Mouse (Mus musculus) testis, postnatal 10 days (tissue): ENCODE results near the gene Gnat1.

ENCODE experiments used
- DNase-seq: peaks from one replicate; pipeline ENCODE4 v3.0.0; 2021; ENCODE audit warnings: low spot score

Gene Gnat1

DNA sequence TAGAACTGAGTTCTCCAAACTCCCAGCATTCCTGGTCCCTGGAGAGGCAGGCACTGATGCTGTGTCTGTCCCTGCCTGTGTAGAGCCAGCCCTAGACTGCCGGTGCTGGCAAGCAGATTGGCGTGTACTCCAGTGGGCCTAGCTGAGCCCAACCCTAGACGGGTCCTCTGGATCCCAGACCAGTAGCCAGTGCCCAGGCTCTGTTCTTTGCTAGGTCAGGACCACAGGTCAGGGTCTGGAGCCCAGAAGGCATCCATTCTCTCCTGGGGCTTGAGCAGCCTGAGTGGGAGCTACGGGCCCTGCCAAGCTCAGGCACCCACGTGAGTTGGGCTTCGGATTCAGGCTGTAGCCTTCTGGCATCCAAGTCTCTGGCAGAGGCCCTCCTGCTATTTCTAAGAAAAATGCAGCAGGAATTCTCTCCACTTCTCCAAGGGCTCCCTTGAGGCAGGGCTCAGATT is 20.6 kb upstream of the Gnat1 start:
- DNase-seq: no peak

DNA sequence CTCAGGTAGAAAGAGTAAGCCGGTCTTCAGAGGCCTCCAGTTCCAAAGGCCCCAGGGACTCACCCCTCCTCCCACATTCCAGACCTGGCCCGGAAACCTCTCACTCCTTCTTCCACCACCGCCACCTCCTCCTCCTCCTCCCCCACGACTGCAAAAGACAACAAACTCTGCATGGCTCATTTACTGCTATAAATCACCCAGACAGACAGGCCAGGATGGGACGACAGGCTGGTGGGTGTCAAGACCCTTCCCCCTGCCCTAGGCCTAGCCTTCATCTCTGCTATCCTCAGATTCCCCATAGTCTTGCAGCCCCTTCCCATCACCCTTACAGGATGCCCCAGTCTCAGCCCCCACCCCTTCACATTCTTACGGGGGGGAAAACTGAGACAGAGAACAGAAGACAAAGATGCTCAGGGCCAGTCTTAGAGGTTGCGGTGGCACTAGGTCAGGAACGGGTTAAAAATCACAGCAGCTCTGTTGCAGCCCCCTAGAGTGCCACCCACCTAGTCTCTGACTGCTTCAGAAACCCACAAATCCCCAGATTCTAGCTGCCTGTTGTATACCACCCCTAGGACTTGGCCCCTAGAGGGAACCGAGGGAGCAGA is 20.0 kb upstream of the Gnat1 start:
- no peak for DNase-seq

DNA sequence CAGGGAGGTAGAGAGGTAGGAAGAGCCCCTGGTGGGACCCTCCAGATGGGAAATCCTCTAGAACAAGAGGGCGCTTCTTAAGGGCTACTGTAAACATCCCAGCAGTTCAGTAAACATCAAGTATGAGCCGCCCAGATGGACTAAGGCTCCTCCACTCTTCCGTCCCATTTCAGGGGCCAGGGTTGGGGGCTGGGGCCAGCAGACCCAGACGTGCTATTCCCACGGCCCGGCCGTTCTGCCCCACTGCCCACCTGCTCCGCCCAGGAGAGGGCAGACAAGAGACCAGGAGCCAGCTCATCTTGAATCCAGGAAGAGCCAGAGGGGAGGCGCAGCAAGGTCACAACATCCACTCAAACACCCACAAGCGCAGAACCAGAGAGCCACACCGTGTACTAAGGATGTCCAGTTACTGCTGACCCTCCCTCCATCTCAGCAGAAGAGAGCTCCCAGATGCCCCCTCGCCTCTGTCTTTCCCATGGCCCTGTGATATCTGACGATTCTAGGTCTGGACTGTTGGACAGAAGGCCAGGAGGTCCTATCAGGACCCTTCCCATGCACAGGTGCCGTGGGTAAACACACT is 19.2 kb upstream of the Gnat1 start:
- no peak for DNase-seq

DNA sequence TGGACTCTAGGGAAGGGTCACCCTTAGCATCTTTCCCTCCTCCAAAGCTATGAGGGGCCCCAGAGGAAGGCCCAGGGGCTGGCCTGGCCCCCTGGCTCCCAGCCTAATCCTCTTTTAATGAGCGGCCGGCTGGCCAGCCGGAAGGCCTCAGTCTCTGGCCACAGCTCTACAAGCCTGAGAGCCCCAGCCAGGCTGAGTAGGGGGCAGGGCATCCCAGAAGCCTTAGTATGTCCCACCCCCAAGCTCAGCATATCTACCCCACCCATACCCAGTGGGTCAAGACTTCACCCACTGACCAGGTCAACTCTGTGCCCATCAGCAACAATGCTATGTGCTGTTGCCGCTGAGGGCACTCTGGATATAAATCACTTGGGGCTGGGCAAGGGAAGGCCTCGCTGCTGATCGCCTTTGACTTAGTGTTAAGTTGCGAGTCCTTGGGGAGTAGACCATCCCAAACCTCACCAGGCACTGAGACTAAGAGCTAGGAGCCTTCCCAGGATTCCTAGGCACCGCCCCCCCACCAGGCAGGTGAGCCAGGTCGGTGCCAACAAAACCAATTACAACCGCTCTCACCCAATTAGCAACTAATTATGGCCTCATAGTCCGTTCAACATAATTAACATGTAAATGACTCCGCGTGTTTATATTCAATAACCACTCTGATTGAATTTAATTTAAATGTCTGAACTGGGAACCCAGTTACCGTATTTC is 18.5 kb upstream of the Gnat1 start:
- DNase-seq: no peak

DNA sequence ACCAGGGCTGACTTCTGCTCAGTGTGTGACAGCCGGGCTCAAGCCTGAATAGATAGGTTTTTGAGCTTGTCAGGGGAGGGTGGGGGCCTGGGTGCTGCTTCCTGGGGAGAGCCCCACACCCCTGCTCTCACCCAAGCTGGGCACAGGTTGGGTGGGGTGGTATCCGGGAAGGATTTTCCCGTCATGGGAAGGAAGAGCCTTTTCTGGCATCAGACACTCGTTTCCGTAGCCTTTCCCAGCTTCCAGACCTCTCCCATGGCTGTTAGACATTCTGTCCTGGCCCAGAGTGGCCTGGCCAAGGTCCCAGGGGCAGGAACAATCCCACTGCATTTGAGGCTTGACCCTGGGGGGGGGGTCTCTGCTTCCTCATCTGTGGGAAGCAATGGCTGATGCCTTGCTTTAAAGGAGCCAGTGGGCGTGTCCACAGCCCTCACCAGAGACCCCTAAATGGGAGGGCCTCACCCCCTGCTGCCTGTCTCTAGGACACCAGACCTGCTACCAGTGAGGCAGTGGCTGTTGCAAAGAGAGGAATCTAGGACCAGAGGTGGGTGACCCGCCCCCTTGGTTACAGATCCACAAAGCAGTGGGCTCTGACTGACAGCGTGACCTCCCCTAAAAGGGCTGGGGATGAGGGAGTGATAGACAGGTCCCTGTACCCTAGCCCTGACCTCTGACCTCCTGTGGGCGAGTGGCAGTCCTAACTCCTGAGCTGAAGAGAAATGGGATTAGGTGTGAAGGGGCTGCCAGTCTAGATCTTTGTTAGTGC is 17.5 kb upstream of the Gnat1 start:
- no peak for DNase-seq

DNA sequence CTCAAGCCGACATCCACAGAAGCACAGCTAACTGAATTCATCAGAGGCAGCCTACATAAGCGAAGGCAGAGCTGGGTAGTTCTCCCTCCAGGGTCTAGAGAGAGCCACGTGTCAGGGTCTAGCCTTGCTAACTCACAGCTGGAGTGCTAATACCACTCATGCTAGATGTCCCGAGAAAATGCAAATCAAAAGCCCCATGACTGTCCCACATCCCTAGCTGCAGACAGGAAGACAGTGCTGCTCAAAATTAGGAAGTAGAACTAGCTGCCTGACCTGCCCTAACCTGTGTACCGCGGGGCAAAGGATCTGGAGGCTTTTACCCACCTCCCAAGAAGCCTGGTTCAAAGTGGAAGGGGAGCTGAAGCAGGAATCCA is 16.6 kb upstream of the Gnat1 start:
- DNase-seq: no peak

DNA sequence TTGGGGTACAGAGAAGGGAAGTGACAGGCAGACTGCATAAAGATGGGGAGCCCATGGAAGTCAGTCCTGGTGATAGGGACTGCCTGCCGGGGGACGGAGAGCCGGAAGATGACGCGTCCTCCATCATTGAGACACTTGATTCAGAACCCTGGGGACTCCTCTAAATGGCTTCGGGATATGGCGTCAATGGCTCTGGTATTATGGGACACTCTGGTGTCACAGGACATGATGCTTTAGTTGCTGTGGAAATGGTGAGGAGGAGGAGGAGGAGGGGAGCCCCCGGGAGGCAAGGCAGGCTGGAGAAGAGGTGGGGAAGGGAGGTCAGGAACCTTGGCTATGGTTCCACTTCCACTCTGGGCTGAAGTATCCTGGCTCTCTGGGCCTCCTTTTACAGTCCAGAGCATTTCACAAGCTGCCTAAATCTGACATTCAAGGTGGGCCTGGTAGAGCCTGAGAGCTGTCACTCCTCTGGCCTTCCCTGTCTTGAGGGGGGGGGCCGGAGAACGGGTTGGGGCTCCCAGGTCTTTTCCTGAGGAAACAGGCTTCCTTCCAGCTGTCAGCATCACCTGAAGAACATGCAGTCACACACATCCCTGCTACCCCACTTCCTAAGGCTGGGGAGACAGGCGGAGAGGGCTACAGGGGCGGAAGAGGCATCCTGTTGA is 16.1 kb upstream of the Gnat1 start:
- no peak for DNase-seq

DNA sequence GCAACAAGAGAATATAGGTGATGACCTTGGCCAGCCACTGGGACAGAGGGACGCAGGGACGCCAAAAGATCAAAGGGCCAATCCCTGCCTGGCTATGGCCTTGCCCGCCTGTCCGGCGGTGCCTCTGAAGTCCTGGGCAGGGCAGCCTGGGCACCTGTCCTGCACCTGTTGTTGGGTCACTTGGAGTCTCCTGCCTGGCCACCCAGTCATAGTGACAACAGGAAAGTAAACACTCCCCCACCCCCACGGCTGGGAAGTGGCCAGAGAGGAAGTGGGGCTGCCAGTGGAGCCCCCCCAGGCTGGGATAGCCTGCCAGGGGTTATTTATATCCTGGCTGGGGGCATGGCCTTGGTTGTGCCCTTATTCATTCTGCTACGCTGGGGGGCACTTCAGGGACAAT is 15.1 kb upstream of the Gnat1 start:
- no peak for DNase-seq

DNA sequence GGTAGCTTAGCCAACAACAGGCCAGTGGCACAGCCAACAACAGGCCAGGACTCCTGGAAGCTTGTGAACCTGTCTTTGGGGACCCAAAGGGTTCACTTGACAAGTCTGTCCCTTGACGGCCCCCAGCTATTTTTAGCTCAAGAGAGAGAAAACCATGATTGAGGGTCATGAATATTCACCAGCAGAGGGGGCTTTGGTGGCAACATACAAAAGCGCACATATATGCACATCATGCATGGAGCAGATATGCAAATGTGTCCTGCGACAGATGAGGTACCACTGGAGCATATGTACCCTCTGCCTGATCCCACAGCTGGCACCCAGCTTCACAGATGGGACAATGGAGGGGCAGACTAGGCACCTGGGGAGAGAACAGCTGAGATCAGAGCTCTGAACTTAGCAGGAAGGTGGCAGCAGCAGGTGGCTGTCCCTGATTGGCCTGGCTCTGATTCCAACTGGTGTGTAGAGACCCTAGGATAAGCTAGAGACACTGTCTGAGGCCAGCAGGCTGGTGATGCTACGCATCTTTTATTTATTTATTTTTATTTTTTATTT is 14.0 kb upstream of the Gnat1 start:
- no peak for DNase-seq

DNA sequence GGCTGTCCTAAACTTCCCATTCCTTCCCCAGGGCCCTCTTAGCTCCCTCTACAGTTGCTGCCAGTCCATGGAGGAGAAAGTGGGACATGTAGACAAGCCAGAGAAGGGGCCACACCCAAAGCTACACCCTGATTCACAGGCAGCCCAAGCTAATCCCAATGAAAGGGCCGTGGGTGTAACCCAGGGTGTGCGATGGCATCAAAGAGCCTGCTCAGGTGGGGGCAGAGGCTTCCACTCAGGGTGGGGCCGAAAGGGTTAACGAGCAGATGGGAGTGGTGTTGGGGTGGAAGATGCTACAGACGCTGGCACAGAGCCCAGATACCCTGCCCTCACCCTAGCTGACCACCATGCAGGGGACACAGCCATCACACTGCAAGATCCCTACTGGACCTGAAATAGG is 13.3 kb upstream of the Gnat1 start:
- DNase-seq: no peak

DNA sequence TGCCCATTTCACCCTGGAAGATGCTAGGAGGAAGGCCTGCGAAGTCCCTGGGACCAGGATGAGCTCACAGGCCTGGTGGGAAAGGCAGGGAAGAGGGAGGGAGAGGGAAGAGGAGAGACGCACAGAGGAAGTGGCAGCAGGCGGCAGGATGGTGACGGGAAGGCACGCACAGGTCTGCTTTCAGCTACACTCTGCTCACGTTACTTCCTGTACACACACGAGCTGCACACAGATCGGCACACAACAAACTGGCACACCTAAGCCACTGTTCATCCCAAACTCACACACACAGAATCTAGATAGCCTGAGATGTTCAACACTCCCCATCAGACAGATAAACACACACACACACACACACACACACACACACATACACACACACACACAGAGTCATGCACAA is 10.9 kb upstream of the Gnat1 start:
- no peak for DNase-seq

DNA sequence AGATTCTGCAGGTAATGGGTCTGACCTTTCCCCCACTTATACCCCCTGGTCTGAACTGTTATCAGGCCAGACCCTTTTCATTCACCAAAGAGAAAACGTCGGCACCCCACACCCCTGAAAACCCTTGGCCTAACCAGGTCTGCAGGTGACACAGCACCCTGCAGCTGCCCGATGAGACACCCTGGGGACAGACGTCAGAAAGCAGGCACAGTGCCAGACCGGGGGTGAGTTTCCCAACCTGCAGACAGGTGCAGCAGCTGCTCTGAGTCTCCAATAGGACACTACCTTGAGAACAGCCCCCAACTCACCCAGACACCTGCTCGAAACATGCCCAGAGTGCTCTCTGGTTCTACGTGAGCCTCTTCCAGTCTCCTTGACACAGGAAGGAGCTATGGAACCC is 9.4 kb upstream of the Gnat1 start:
- no peak for DNase-seq

DNA sequence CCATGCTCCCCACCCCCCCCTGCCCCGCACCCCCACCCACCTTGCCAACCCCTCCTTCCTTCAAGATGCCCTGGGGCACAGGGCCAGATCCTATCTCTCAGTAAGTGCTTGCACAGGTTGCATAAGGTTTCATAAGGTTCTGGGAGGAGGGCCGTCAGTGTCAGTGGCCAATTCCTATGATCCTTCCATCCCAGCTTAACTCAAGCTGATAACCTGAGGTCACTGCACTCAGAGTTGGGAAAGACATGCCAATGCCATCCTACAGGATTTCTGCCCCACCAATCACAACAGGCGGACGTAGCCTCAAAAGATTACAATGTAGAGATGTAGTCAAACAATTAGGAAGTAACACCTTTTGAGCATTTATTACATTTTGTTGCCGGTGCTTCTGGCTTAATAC is 8.9 kb upstream of the Gnat1 start:
- no peak for DNase-seq

DNA sequence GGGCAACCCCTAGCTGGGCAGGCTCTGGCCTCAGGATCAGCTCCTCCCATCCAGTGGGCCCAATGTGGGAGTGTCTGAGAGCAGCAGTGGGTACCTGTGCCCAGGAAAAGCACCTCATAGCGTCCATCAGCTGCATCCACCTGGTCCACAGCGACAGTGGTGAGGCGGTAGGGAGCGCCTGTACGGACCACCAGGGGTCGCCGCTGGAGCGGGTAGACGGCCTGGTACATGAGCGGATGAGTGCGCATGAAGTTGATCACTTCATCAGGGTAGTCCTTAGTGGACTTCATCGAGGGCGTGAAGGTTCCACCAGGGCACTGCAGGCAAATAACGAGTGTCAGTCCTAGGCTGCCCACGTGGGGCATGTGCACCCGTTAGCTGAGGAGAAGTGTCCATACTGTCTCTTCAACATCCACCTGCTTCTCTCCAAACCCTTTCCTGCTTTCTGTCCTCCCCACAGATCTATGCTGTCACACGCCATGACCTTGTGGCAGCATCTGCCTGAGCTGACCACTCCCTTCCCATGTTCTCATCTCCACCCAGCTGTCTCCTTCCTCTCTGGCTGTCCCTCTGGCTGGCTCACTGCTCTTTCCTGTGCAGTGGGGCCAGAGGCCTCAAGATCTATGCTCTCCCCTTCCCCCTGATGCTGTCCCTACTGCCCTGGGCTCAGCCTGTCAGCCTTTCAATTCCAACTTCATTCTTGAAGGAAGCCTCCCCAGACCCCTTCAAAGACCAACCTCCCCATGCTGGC is 5.9 kb upstream of the Gnat1 start:
- DNase-seq: peak; percentile 86

DNA sequence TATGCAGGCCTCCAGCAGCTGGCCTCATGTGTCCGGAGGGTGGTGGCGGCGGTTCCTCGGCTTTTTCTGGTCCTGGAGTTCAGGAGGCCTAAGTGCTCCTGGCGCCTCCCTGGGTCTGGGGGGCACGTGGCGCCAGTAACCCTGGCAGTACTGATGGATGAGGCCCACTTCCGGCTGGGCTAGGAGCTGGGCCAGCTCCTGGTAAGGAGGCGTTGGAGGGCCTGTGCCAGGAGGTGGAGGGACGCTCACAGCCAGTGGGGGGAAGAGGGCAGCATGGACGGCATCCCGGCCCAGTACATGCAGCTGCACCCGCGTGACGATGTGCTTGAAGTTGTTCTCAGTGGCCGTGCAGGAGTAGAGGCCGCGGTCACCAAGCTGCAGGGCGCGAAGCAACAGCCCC is 2.9 kb upstream of the Gnat1 start:
- DNase-seq: no peak

DNA sequence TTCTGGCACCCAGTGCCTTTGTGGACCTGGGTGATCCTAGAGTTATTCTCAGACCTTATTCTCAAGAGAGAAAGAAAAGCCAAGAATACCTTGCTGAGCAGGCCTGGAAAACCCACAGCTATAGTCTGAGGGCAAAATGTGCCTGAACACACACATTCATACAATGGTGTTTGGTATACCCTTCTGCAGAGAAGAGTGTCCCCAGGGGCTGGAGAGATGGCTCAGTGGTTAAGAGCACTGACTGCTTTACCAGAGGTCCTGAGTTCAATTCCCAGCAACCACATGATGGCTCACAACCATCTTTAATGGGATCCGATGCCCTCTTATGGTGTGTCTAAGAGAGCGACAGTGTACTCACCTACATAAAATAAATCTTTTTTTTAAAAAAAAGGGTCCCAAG is 651 bp downstream of the Gnat1 start:
- DNase-seq: no peak

DNA sequence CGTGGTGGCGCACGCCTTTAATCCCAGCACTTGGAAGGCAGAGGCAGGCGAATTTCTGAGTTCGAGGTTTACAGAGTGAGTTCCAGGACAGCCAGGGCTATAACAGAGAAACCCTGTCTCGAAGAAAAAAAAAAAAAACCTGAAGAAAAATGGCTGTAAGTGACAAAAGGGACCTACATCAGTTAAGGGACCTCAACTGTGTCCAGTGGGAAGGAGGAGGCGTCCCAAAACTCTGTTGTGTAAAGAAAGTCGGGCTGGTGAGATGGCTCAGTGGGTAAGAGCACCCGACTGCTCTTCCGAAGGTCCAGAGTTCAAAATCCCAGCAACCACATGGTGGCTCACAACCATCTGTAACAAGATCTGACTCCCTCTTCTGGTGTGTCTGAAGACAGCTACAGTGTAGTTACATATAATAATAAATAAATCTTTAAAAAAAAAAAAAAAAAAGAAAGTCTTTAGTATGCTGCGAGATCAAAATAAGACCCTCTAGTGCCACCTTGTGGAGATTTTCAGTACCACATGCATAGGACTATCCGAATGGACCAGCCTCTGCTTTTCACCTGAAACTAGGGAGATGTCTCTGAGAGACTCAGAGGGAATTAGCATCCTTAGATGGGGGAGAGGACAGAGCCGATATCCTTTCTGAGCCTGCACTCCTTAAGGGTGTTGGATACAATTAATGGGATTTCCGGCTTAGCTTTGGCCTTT is 1.5 kb downstream of the Gnat1 start:
- DNase-seq: peak; percentile 87

DNA sequence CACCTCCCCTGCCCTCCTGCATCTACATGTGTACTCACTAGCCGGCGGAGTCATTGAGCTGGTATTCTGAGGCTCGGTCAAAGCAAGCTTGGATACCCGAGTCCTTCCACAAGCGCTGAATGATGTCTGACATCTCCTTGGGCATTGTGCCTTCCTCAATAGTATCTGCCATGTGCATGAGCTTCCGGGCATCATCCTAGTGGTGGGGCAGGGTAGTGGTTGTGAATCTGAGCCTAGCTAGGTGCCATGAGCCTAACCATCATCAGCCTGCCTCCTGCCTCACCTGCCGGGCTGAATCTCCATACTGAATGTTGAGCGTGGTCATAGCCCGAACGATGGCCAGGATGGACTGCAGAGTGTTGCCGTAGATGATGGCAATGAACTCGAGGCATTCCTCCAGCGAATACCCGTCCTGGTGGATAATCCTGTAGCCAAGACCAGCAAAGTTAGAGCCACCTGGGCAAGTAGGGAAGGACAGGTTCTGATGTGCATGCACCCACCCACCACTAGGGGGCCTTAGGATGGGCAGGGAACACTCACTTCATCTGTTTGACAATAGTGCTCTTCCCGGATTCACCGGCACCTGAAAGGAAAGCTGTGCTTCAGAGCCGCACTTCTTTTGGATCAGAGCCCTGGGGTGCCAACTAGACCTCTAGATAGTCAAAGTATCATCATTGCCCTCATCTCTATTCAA is 2.3 kb downstream of the Gnat1 start:
- no peak for DNase-seq

DNA sequence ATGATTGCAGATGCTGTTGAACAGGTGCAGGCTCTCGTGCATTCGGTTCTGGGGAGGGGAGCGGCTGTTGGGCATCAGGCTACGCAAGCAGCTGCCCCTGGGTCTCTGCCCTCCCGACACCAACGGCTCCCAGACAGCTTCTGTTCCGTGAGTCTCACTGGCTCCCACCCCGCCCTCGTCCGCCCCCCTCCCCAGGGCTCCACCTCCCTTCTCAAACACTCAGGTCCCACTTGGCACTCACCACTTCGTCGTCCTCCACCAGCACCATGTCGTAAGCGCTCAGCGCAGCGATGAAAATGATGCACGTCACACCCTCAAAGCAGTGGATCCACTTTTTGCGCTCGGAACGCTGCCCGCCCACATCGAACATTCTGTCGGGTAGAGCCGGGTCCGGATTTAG is 3.2 kb downstream of the Gnat1 start:
- DNase-seq: no peak

DNA sequence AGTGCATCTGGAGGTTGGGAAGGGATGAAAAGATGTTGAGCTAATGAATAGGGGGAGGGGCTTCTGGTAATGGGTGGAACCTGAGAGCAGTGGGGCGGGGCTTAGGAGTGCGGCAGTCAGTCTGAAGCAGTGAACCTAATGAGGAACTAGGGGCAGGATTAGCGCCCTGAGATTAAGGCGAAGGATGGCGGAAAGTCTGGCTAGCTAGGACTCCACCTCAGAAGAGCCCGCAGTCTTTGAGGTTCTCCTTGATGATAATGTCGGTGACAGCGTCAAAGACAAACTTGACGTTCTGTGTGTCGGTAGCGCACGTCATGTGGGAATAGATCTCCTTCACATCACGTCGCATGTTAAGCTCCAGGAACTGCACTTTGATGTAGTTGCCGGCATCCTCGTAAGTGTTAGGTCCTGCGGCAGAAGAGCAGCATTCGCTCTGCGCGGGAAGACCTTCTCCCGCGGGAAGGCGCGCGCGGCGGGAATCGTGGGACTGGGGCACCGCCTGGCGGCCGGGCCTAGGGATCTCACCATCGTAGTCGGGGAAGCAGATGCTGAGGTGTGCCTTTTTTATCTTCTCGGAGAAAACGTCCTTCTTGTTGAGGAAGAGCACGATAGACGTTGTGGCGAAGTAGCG is 3.7 kb downstream of the Gnat1 start:
- peak; percentile 89 for DNase-seq
